Mouse (Mus musculus): Measurements from ENCODE around the gene Cand1. TPM values are rescaled to one million over a fixed set of nuclear protein-coding genes. Genes with fewer than 3 reads are reported as not detected.

The Cand1 gene
- polyA plus RNA-seq, 1 experiment: 30.8 TPM

DNA sequence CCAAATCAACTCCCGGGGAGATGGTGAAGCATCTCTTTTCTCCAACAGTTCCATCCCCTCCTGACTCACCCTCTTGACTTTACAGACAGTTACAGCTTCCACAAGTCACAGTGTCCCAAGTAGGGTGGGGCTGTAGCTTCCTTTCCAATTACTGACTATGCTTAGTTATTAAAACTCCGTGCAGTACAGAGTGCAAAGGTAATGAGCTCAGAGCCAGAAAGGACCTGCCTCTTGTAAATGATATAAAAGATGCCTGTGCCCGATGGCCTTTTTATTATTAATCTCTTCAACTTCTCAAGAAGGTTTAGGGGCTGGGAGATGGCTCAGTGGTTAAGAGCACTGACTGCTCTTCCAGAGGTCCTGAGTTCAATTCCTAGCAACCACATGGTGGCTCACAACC lies 70.2 kb downstream of the Cand1 start:
- H3K36me3 ChIP-seq (ENCODE audit: control insufficient read depth, insufficient read depth): no peaks in the 10 kb centered on the region
- H3K4me3 ChIP-seq: no peak overlapping the region
- no peaks in the 10 kb centered on the region for H3K79me2 ChIP-seq (ENCODE audit: control insufficient read depth, insufficient read depth)
- H3K4me2 ChIP-seq (ENCODE audit: low read depth): no peak overlapping the region
- H3ac ChIP-seq (ENCODE audit: control insufficient read depth, insufficient read length): no peak overlapping the region
- H3K27me3 ChIP-seq (ENCODE audit: control insufficient read depth, insufficient read depth, insufficient read length): no peaks in the 10 kb centered on the region
- TF ChIP-seq MAX (IDR thresholded peaks at IDR 0.05; ENCODE audit: low read depth) (no peak), TCF3 (IDR thresholded peaks at IDR 0.05; ENCODE audit: insufficient read length, low read depth) (no peak), POLR2AphosphoS2 (IDR thresholded peaks at IDR 0.05; ENCODE audit: insufficient read length, low read depth) (no peak), MYOD1 (IDR thresholded peaks at IDR 0.05; ENCODE audit: control insufficient read depth in 1 of 3, insufficient read length in 2 of 3, low read depth in 2 of 3) (no peak), USF1 (IDR thresholded peaks at IDR 0.05; ENCODE audit: low read depth) (no peak), POLR2A (IDR thresholded peaks at IDR 0.05; ENCODE audit: insufficient read length, low read depth) (no peak), MYOG (IDR thresholded peaks at IDR 0.05; ENCODE audit: control insufficient read depth in 1 of 3, insufficient read depth in 1 of 3, insufficient read length in 2 of 3, low read depth in 2 of 3) (no peak), CEBPB (IDR thresholded peaks at IDR 0.05; ENCODE audit: insufficient read depth, poor library complexity, severe bottlenecking) (no peak), TCF12 (IDR thresholded peaks at IDR 0.05; ENCODE audit: insufficient read depth, poor library complexity, severe bottlenecking) (no peak), REST (IDR thresholded peaks at IDR 0.05; ENCODE audit: insufficient read depth, insufficient read length) (no peak), E2F4 (IDR thresholded peaks at IDR 0.05; ENCODE audit: insufficient read depth) (no peak), SRF (IDR thresholded peaks at IDR 0.05; ENCODE audit: control insufficient read depth, insufficient read length, low read depth) (no peak)

DNA sequence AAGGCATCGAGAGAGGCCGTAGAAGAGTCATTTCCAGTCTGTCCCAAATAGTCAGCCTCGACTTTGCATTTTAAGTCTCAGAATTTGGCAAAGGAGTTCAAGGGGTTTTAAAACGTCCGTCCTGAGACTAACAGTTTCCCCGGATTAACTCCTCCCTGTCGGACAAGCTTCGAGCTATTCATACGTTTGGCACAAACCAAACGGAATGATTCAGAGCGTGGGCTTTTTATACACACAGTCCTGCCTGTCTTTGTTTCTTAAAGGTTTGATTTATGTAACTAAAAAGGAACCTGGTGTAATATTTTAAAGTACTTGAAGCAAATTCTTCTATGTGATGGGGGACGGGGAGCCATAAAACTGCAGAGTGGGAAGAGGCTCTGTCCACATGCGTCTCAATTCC lies 70.6 kb downstream of the Cand1 start:
- H3K4me2 ChIP-seq (ENCODE audit: low read depth): no peak overlapping the region
- TF ChIP-seq TCF3 (IDR thresholded peaks at IDR 0.05; ENCODE audit: insufficient read length, low read depth) (no peak), POLR2AphosphoS2 (IDR thresholded peaks at IDR 0.05; ENCODE audit: insufficient read length, low read depth) (no peak), USF1 (IDR thresholded peaks at IDR 0.05; ENCODE audit: low read depth) (no peak)
- no peaks in the 10 kb centered on the region for H3K27me3 ChIP-seq (ENCODE audit: control insufficient read depth, insufficient read depth, insufficient read length)
- no peak overlapping the region for H3ac ChIP-seq (ENCODE audit: control insufficient read depth, insufficient read length)
- H3K79me2 ChIP-seq (ENCODE audit: control insufficient read depth, insufficient read depth): no peaks in the 10 kb centered on the region
- H3K36me3 ChIP-seq (ENCODE audit: control insufficient read depth, insufficient read depth): no peaks in the 10 kb centered on the region
- H3K4me3 ChIP-seq: no peak overlapping the region

DNA sequence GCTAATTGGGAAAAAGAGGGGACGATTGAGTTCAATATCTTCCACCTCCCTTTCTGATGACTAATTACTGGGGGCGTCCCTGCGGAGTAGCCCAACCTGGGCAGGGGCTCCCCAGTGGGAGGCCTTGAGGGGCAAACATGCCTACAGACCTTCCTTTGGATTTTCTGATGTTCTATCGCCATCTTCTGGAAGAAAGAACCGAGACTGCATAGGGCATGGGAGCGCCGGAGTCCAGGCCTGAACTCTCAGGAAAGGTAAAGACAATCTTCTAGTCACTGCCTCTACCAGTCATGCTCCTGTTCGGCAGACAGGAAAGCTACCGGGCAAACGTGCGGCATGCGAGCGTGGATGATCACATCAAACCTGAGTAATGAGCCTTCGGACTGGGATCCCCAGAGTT lies 71.1 kb downstream of the Cand1 start:
- no peak overlapping the region for H3ac ChIP-seq (ENCODE audit: control insufficient read depth, insufficient read length)
- no peak overlapping the region for H3K4me3 ChIP-seq
- TF ChIP-seq E2F4 (IDR thresholded peaks at IDR 0.05; ENCODE audit: insufficient read depth) (no peak), CEBPB (IDR thresholded peaks at IDR 0.05; ENCODE audit: insufficient read depth, poor library complexity, severe bottlenecking) (no peak), MAX (IDR thresholded peaks at IDR 0.05; ENCODE audit: low read depth) (no peak), SRF (IDR thresholded peaks at IDR 0.05; ENCODE audit: control insufficient read depth, insufficient read length, low read depth) (no peak), REST (IDR thresholded peaks at IDR 0.05; ENCODE audit: insufficient read depth, insufficient read length) (no peak), USF1 (IDR thresholded peaks at IDR 0.05; ENCODE audit: low read depth) (no peak)
- no peaks in the 10 kb centered on the region for H3K79me2 ChIP-seq (ENCODE audit: control insufficient read depth, insufficient read depth)
- no peaks in the 10 kb centered on the region for H3K36me3 ChIP-seq (ENCODE audit: control insufficient read depth, insufficient read depth)
- no peak overlapping the region for H3K4me2 ChIP-seq (ENCODE audit: low read depth)
- H3K27me3 ChIP-seq (ENCODE audit: control insufficient read depth, insufficient read depth, insufficient read length): no peaks in the 10 kb centered on the region

DNA sequence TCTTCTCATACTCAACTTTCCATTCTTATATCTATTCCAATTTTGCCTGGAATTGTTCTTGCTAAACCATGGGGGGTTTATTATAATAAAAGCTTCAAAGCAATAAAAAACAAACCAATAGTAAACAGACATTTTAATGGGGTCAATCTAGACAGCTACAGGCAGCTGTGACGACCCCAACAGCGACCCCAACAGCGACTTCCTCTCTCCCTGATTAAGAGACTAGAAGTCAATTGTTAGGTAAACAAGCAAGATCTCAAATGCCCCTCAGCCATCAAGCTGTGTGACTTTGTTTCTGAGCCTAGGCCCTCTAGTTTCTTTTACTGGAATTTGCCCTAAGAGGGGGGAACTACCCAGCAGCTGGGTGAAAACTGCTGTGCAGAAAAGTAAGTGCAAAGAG lies 72.0 kb downstream of the Cand1 start:
- no peak overlapping the region for H3K4me3 ChIP-seq
- H3K4me2 ChIP-seq (ENCODE audit: low read depth): no peak overlapping the region
- H3ac ChIP-seq (ENCODE audit: control insufficient read depth, insufficient read length): no peak overlapping the region
- H3K79me2 ChIP-seq (ENCODE audit: control insufficient read depth, insufficient read depth): no peaks in the 10 kb centered on the region
- H3K27me3 ChIP-seq (ENCODE audit: control insufficient read depth, insufficient read depth, insufficient read length): no peaks in the 10 kb centered on the region
- no peaks in the 10 kb centered on the region for H3K36me3 ChIP-seq (ENCODE audit: control insufficient read depth, insufficient read depth)
- no peak for TF ChIP-seq USF1 (IDR thresholded peaks at IDR 0.05; ENCODE audit: low read depth)
- TF ChIP-seq TCF12 (IDR thresholded peaks at IDR 0.05; ENCODE audit: insufficient read depth, poor library complexity, severe bottlenecking): no peak
- no peak for TF ChIP-seq MYOD1 (IDR thresholded peaks at IDR 0.05; ENCODE audit: control insufficient read depth in 1 of 3, insufficient read length in 2 of 3, low read depth in 2 of 3)
- no peak for TF ChIP-seq MYOG (IDR thresholded peaks at IDR 0.05; ENCODE audit: control insufficient read depth in 1 of 3, insufficient read depth in 1 of 3, insufficient read length in 2 of 3, low read depth in 2 of 3)
- TF ChIP-seq CEBPB (IDR thresholded peaks at IDR 0.05; ENCODE audit: insufficient read depth, poor library complexity, severe bottlenecking): no peak
- no peak for TF ChIP-seq SRF (IDR thresholded peaks at IDR 0.05; ENCODE audit: control insufficient read depth, insufficient read length, low read depth)
- no peak for TF ChIP-seq REST (IDR thresholded peaks at IDR 0.05; ENCODE audit: insufficient read depth, insufficient read length)
- TF ChIP-seq POLR2AphosphoS2 (IDR thresholded peaks at IDR 0.05; ENCODE audit: insufficient read length, low read depth): no peak
- TF ChIP-seq POLR2A (IDR thresholded peaks at IDR 0.05; ENCODE audit: insufficient read length, low read depth): no peak
- no peak for TF ChIP-seq MAX (IDR thresholded peaks at IDR 0.05; ENCODE audit: low read depth)
- no peak for TF ChIP-seq TCF3 (IDR thresholded peaks at IDR 0.05; ENCODE audit: insufficient read length, low read depth)
- TF ChIP-seq E2F4 (IDR thresholded peaks at IDR 0.05; ENCODE audit: insufficient read depth): no peak

DNA sequence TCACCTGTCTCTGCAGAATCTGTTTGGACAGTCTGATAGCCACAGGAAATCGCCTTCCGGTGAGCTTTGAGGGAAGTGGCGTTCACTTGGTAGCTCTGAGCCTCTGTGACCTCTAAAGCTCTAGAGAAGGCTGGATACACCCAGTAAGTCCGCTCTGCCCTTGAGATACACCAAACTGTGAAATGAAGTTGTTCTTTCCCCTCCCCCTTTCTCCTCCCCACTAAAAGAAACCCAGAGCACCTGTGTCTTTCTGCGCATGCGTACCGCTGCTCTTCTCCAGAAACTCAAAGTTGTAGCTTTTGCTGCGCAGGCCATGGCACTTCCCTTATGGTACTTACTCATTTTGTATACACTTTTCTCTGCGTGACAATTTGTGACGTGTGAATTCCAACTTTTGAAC lies 74.8 kb downstream of the Cand1 start:
- Histone ChIP-seq H3K79me2 (ENCODE audit: control insufficient read depth, insufficient read depth) (no peaks in the 10 kb centered on the region), H3K4me2 (ENCODE audit: low read depth) (no peak overlapping the region), H3K4me3 (no peak overlapping the region), H3ac (ENCODE audit: control insufficient read depth, insufficient read length) (no peak overlapping the region), H3K36me3 (ENCODE audit: control insufficient read depth, insufficient read depth) (no peaks in the 10 kb centered on the region), H3K27me3 (ENCODE audit: control insufficient read depth, insufficient read depth, insufficient read length) (no peaks in the 10 kb centered on the region)
- TF ChIP-seq CEBPB (IDR thresholded peaks at IDR 0.05; ENCODE audit: insufficient read depth, poor library complexity, severe bottlenecking) (no peak), SRF (IDR thresholded peaks at IDR 0.05; ENCODE audit: control insufficient read depth, insufficient read length, low read depth) (no peak), TCF12 (IDR thresholded peaks at IDR 0.05; ENCODE audit: insufficient read depth, poor library complexity, severe bottlenecking) (no peak), POLR2A (IDR thresholded peaks at IDR 0.05; ENCODE audit: insufficient read length, low read depth) (no peak), USF1 (IDR thresholded peaks at IDR 0.05; ENCODE audit: low read depth) (no peak)

Data from myocyte (in vitro differentiated cells).